Mouse (Mus musculus) Muller cell, postnatal 12 days (primary cell): ENCODE results near the gene Map3k7cl.

Experiments
- DNase-seq: peaks from one replicate; pipeline ENCODE4 v3.0.0-alpha.2; 2015; ENCODE audit errors: inconsistent ontology term

Map3k7cl gene

GRCm38 (mm10) chr16:87585548-87586262, 32.6 kb downstream of the Map3k7cl start:
- DNase-seq, result no peak

GRCm38 (mm10) chr16:87587843-87588242, 34.7 kb downstream of the Map3k7cl start:
- DNase-seq, result no peak

- DNase-seq, result no peak
Observed at GRCm38 (mm10) chr16:87594145-87594544, 41.0 kb downstream of the Map3k7cl start.

- DNase-seq, result no peak
Observed at GRCm38 (mm10) chr16:87595149-87595548, 42.0 kb downstream of the Map3k7cl start.

- no peak for DNase-seq
Observed at GRCm38 (mm10) chr16:87602717-87603526, 49.8 kb downstream of the Map3k7cl start.

GRCm38 (mm10) chr16:87604002-87604401, 50.9 kb downstream of the Map3k7cl start:
- DNase-seq, result no peak

GRCm38 (mm10) chr16:87604883-87605282, 51.8 kb downstream of the Map3k7cl start:
- no peak for DNase-seq

GRCm38 (mm10) chr16:87607383-87607782, 54.3 kb downstream of the Map3k7cl start:
- no peak for DNase-seq

GRCm38 (mm10) chr16:87607959-87608358, 54.8 kb downstream of the Map3k7cl start:
- DNase-seq, result no peak

GRCm38 (mm10) chr16:87610142-87610541, 57.0 kb downstream of the Map3k7cl start:
- DNase-seq, result no peak

GRCm38 (mm10) chr16:87610556-87611295, 57.6 kb downstream of the Map3k7cl start:
- no peak for DNase-seq

GRCm38 (mm10) chr16:87611420-87611819, 58.3 kb downstream of the Map3k7cl start:
- no peak for DNase-seq

- no peak for DNase-seq
Observed at GRCm38 (mm10) chr16:87612218-87612838, 59.2 kb downstream of the Map3k7cl start.

GRCm38 (mm10) chr16:87617377-87617776, 64.2 kb downstream of the Map3k7cl start:
- no peak for DNase-seq

GRCm38 (mm10) chr16:87621246-87621645, 68.1 kb downstream of the Map3k7cl start:
- DNase-seq, result no peak

GRCm38 (mm10) chr16:87623881-87624280, 70.8 kb downstream of the Map3k7cl start:
- no peak for DNase-seq

GRCm38 (mm10) chr16:87624937-87625336, 71.8 kb downstream of the Map3k7cl start:
- no peak for DNase-seq

- no peak for DNase-seq
Observed at GRCm38 (mm10) chr16:87625341-87625740, 72.2 kb downstream of the Map3k7cl start.

GRCm38 (mm10) chr16:87625816-87626215, 72.7 kb downstream of the Map3k7cl start:
- no peak for DNase-seq

GRCm38 (mm10) chr16:87626696-87627095, 73.6 kb downstream of the Map3k7cl start:
- DNase-seq, result no peak

GRCm38 (mm10) chr16:87634709-87635108, 81.6 kb downstream of the Map3k7cl start:
- DNase-seq, result no peak
